Mouse (Mus musculus): ENCODE measurements at regions not wholly inside any gene's neighbourhood (a gene's known extent, or its start where the extent isn't known, plus 50 kb on each side); places are given as distances from the start of the nearest gene placed in this dataset.
"Not testable (repeated sequence)": the region's sequence is repeated elsewhere in the genome, so short reads cannot be mapped to it uniquely, and the experiment has no call there.

GRCm38 (mm10) chr11:24319222-24319621 is 241.4 kb downstream of the Bcl11a start:
- Histone ChIP-seq H3K9ac (replicated peaks; ENCODE audit: low read length, poor library complexity, severe bottlenecking) (no peak overlapping the region), H3K4me1 (ENCODE audit: insufficient read depth, low read length) (no peaks in the 10 kb centered on the region), H3K4me3 (ENCODE audit: low read depth, low read length) (no peak overlapping the region), H3K9me3 (ENCODE audit: low read length) (no peaks in the 10 kb centered on the region), H3K27me3 (ENCODE audit: insufficient read depth, low read length) (no peaks in the 10 kb centered on the region), H3K36me3 (ENCODE audit: insufficient read depth, low read length) (no peaks in the 10 kb centered on the region), H3K4me2 (ENCODE audit: low read depth, low read length, poor library complexity, severe bottlenecking) (no peak overlapping the region), H3K27ac (ENCODE audit: low read depth, low read length) (no peak overlapping the region)
- 74% methylated on average over 3 of the region's 3 CpGs for WGBS
- DNase-seq (ENCODE audit: low spot score) (no peak), ATAC-seq (ENCODE audit: low FRiP score) (no peak)
- no peak for TF ChIP-seq CTCF (IDR thresholded peaks at IDR 0.05)

- H3K4me2 ChIP-seq (ENCODE audit: low read depth, low read length, poor library complexity, severe bottlenecking); H3K9me3 ChIP-seq (ENCODE audit: low read length); H3K36me3 ChIP-seq (ENCODE audit: insufficient read depth, low read length); ATAC-seq (ENCODE audit: low FRiP score); DNase-seq (ENCODE audit: low spot score); H3K4me1 ChIP-seq (ENCODE audit: insufficient read depth, low read length); H3K9ac ChIP-seq (replicated peaks; ENCODE audit: low read length, poor library complexity, severe bottlenecking); H3K4me3 ChIP-seq (ENCODE audit: low read depth, low read length); H3K27me3 ChIP-seq (ENCODE audit: insufficient read depth, low read length); H3K27ac ChIP-seq (ENCODE audit: low read depth, low read length): not testable (repeated sequence)
- 95% methylated on average over 5 of the region's 5 CpGs for WGBS
Observed at GRCm38 (mm10) chr11:24322412-24322811, 244.6 kb downstream of the Bcl11a start.

- DNase-seq (ENCODE audit: low spot score) (no peak), ATAC-seq (ENCODE audit: low FRiP score) (no peak)
- Histone ChIP-seq H3K36me3 (ENCODE audit: insufficient read depth, low read length) (no peaks in the 10 kb centered on the region), H3K4me1 (ENCODE audit: insufficient read depth, low read length) (no peaks in the 10 kb centered on the region), H3K27ac (ENCODE audit: low read depth, low read length) (no peak overlapping the region), H3K9me3 (ENCODE audit: low read length) (no peaks in the 10 kb centered on the region), H3K9ac (replicated peaks; ENCODE audit: low read length, poor library complexity, severe bottlenecking) (no peak overlapping the region), H3K4me3 (ENCODE audit: low read depth, low read length) (no peak overlapping the region), H3K27me3 (ENCODE audit: insufficient read depth, low read length) (no peaks in the 10 kb centered on the region), H3K4me2 (ENCODE audit: low read depth, low read length, poor library complexity, severe bottlenecking) (no peak overlapping the region)
- 49% methylated on average over 4 of the region's 4 CpGs for WGBS
- TF ChIP-seq CTCF (IDR thresholded peaks at IDR 0.05), result no peak
Observed at GRCm38 (mm10) chr11:24328481-24328880, 250.6 kb downstream of the Bcl11a start.

GRCm38 (mm10) chr11:24330366-24331124 is 252.7 kb downstream of the Bcl11a start:
- no peak for DNase-seq (ENCODE audit: low spot score)
- Histone ChIP-seq H3K36me3 (ENCODE audit: insufficient read depth, low read length) (no peaks in the 10 kb centered on the region), H3K27ac (ENCODE audit: low read depth, low read length) (no peak overlapping the region), H3K4me3 (ENCODE audit: low read depth, low read length) (no peak overlapping the region), H3K27me3 (ENCODE audit: insufficient read depth, low read length) (no peaks in the 10 kb centered on the region), H3K9me3 (ENCODE audit: low read length) (no peaks in the 10 kb centered on the region), H3K4me2 (ENCODE audit: low read depth, low read length, poor library complexity, severe bottlenecking) (no peak overlapping the region), H3K4me1 (ENCODE audit: insufficient read depth, low read length) (no peaks in the 10 kb centered on the region), H3K9ac (replicated peaks; ENCODE audit: low read length, poor library complexity, severe bottlenecking) (no peak overlapping the region)
- 70% methylated on average over 10 of the region's 10 CpGs for WGBS
- TF ChIP-seq CTCF (IDR thresholded peaks at IDR 0.05), result no peak
- ATAC-seq (ENCODE audit: low FRiP score), result no peak

- no peaks in the 10 kb centered on the region for H3K9me3 ChIP-seq (ENCODE audit: low read length)
- no peak for DNase-seq (ENCODE audit: low spot score)
- no peak overlapping the region for H3K4me3 ChIP-seq (ENCODE audit: low read depth, low read length)
- TF ChIP-seq CTCF (IDR thresholded peaks at IDR 0.05), result peak; percentile 16; the same call in 1 of the 2 replicates
- no peaks in the 10 kb centered on the region for H3K4me1 ChIP-seq (ENCODE audit: insufficient read depth, low read length)
- ATAC-seq (ENCODE audit: low FRiP score), result no peak
- H3K9ac ChIP-seq (replicated peaks; ENCODE audit: low read length, poor library complexity, severe bottlenecking), result no peak overlapping the region
- H3K27ac ChIP-seq (ENCODE audit: low read depth, low read length), result no peak overlapping the region
- H3K27me3 ChIP-seq (ENCODE audit: insufficient read depth, low read length), result no peaks in the 10 kb centered on the region
- H3K36me3 ChIP-seq (ENCODE audit: insufficient read depth, low read length), result no peaks in the 10 kb centered on the region
- WGBS, result 90% methylated on average over 3 of the region's 3 CpGs
- no peak overlapping the region for H3K4me2 ChIP-seq (ENCODE audit: low read depth, low read length, poor library complexity, severe bottlenecking)
Observed at GRCm38 (mm10) chr11:24332241-24332640, 254.4 kb downstream of the Bcl11a start.

GRCm38 (mm10) chr11:24333111-24333510 is 255.3 kb downstream of the Bcl11a start:
- ATAC-seq (ENCODE audit: low FRiP score) (no peak), DNase-seq (ENCODE audit: low spot score) (no peak)
- no peak overlapping the region for H3K4me3 ChIP-seq (ENCODE audit: low read depth, low read length)
- H3K4me2 ChIP-seq (ENCODE audit: low read depth, low read length, poor library complexity, severe bottlenecking), result no peak overlapping the region
- H3K9me3 ChIP-seq (ENCODE audit: low read length), result no peaks in the 10 kb centered on the region
- no peaks in the 10 kb centered on the region for H3K27me3 ChIP-seq (ENCODE audit: insufficient read depth, low read length)
- no peak overlapping the region for H3K9ac ChIP-seq (replicated peaks; ENCODE audit: low read length, poor library complexity, severe bottlenecking)
- H3K36me3 ChIP-seq (ENCODE audit: insufficient read depth, low read length), result no peaks in the 10 kb centered on the region
- H3K4me1 ChIP-seq (ENCODE audit: insufficient read depth, low read length), result no peaks in the 10 kb centered on the region
- no peak for TF ChIP-seq CTCF (IDR thresholded peaks at IDR 0.05)
- no peak overlapping the region for H3K27ac ChIP-seq (ENCODE audit: low read depth, low read length)
- WGBS, result 86% methylated on average over 6 of the region's 6 CpGs
